Comparison of ENCODE assay signal across 16 mouse cellular contexts in genomic region chr14:77381532-77381931, GRCm38 (mm10).
DNase-seq lines count a peak whose midpoint lies in the region; ATAC-seq and TF ChIP-seq lines count a peak whose summit lies in the region.
"Had no signal": no experiment of that assay in that cellular context is flagged by ENCODE, and none has a peak within 500 bp of the region (broad histone marks: within the 10 kb centered on the region; RNA-seq: fewer than 3 reads in every experiment).

No protein-coding gene starts in this region.

- peaks cover 5% of the 10 kb centered on the region; the same call in 1 of the 2 replicates for H3K4me1 ChIP-seq in hindbrain, embryonic 11.5 days (replicated peaks; ENCODE audit: control insufficient read depth, insufficient read depth, low read length)
- peaks cover 10% of the 10 kb centered on the region; the same call in 1 of the 2 replicates for H3K4me1 ChIP-seq in hindbrain, postnatal 0 days (ENCODE audit: insufficient read depth, low read length)
- peaks cover 25% of the 10 kb centered on the region for H3K4me1 ChIP-seq in hindbrain, embryonic 14.5 days (replicated peaks; ENCODE audit: control insufficient read depth, insufficient read depth, low read length)
- peaks cover 34% of the 10 kb centered on the region for H3K4me1 ChIP-seq in midbrain, embryonic 15.5 days

- 20% methylated on average over 2 of the region's 2 CpGs for WGBS in hindbrain, embryonic 11.5 days
- WGBS in hindbrain, postnatal 0 days = 19% methylated on average over 2 of the region's 2 CpGs
- 10% methylated on average over 2 of the region's 2 CpGs for WGBS in hindbrain, embryonic 14.5 days
- WGBS in midbrain, embryonic 15.5 days = 2% methylated on average over 2 of the region's 2 CpGs

- H3K36me3 ChIP-seq in hindbrain, embryonic 11.5 days (ENCODE audit: control insufficient read depth, insufficient read depth, low read length) = no peaks in the 10 kb centered on the region
- no peaks in the 10 kb centered on the region for H3K36me3 ChIP-seq in hindbrain, postnatal 0 days (ENCODE audit: insufficient read depth, low read length)
- no peaks in the 10 kb centered on the region for H3K36me3 ChIP-seq in hindbrain, embryonic 14.5 days (replicated peaks; ENCODE audit: control insufficient read depth, insufficient read depth)
- no peaks in the 10 kb centered on the region for H3K36me3 ChIP-seq in midbrain, embryonic 15.5 days (replicated peaks)

- no peaks in the 10 kb centered on the region for H3K9me3 ChIP-seq in hindbrain, embryonic 11.5 days (ENCODE audit: control insufficient read depth, low read length)
- H3K9me3 ChIP-seq in hindbrain, postnatal 0 days (ENCODE audit: low read length) = no peaks in the 10 kb centered on the region
- H3K9me3 ChIP-seq in hindbrain, embryonic 14.5 days (ENCODE audit: control insufficient read depth, low read length) = no peaks in the 10 kb centered on the region
- no peaks in the 10 kb centered on the region for H3K9me3 ChIP-seq in midbrain, embryonic 15.5 days

- H3K4me2 ChIP-seq in hindbrain, embryonic 11.5 days (replicated peaks; ENCODE audit: low read depth, low read length) = no peak overlapping the region
- H3K4me2 ChIP-seq in hindbrain, postnatal 0 days (ENCODE audit: low read depth, low read length) = no peak overlapping the region
- no peak overlapping the region for H3K4me2 ChIP-seq in hindbrain, embryonic 14.5 days (replicated peaks)
- H3K4me2 ChIP-seq in midbrain, embryonic 15.5 days = no peak overlapping the region

- DNase-seq in hindbrain, embryonic 11.5 days (ENCODE audit: low spot score) = peak; percentile 20
- no peak for DNase-seq in hindbrain, postnatal 0 days (ENCODE audit: low spot score)
- DNase-seq in embryo, embryonic 11 days = peak; percentile 60
- no peak for DNase-seq in hindbrain, embryonic 14.5 days (ENCODE audit: low spot score)
- DNase-seq in spleen, postnatal 14 days (ENCODE audit: low spot score in 2 of 2) = no peak
- DNase-seq in kidney, adult 8-10 months = no peak
- DNase-seq: cerebellum, adult 2 months; gastrocnemius, postnatal 36 days; kidney, adult 11 months; kidney, postnatal 10 days; liver, postnatal 0 days; lung, postnatal 14 days; right cerebral cortex, postnatal 4 days had no signal

- no peak overlapping the region for H3K9ac ChIP-seq in hindbrain, embryonic 11.5 days (ENCODE audit: low read depth, low read length)
- no peak overlapping the region for H3K9ac ChIP-seq in hindbrain, postnatal 0 days (replicated peaks; ENCODE audit: low read length)
- H3K9ac ChIP-seq in hindbrain, embryonic 14.5 days = no peak overlapping the region
- H3K9ac ChIP-seq in midbrain, embryonic 15.5 days = no peak overlapping the region
- H3K9ac ChIP-seq: liver, postnatal 0 days had no signal

- H3K4me3 ChIP-seq in hindbrain, embryonic 11.5 days (ENCODE audit: low read depth, low read length) = no peak overlapping the region
- no peak overlapping the region for H3K4me3 ChIP-seq in hindbrain, postnatal 0 days (ENCODE audit: low read length)
- no peak overlapping the region for H3K4me3 ChIP-seq in hindbrain, embryonic 14.5 days (replicated peaks; ENCODE audit: low read length)
- H3K4me3 ChIP-seq in midbrain, embryonic 15.5 days = no peak overlapping the region
- H3K4me3 ChIP-seq: layer of hippocampus, adult 2 months had no signal

- peak; percentile 46 for ATAC-seq in hindbrain, embryonic 11.5 days (ENCODE audit: low FRiP score)
- no peak for ATAC-seq in hindbrain, postnatal 0 days
- 0 out of 2 replicates have a peak, but pooled peaks have one; percentile 29 for ATAC-seq in hindbrain, embryonic 14.5 days (ENCODE audit: low FRiP score)
- ATAC-seq in midbrain, embryonic 15.5 days (replicated peaks) = peak; percentile 75; the same call in 1 of the 2 replicates
- ATAC-seq: forebrain, embryonic 14.5 days; liver, postnatal 0 days had no signal

- no peaks in the 10 kb centered on the region for H3K27me3 ChIP-seq in hindbrain, embryonic 11.5 days (ENCODE audit: control insufficient read depth, insufficient read depth, low read length)
- H3K27me3 ChIP-seq in hindbrain, postnatal 0 days (ENCODE audit: insufficient read depth, low read length) = no peaks in the 10 kb centered on the region
- H3K27me3 ChIP-seq in hindbrain, embryonic 14.5 days (ENCODE audit: control insufficient read depth, insufficient read depth, low read length) = no peaks in the 10 kb centered on the region
- no peaks in the 10 kb centered on the region for H3K27me3 ChIP-seq in midbrain, embryonic 15.5 days (replicated peaks)

- no peak for TF ChIP-seq CTCF in hindbrain, postnatal 0 days (IDR thresholded peaks at IDR 0.05; ENCODE audit: low read depth)

- H3K27ac ChIP-seq in hindbrain, embryonic 11.5 days (ENCODE audit: low read depth, low read length) = no peak overlapping the region; the same call in 1 of the 2 replicates
- H3K27ac ChIP-seq in hindbrain, postnatal 0 days = no peak overlapping the region
- no peak overlapping the region for H3K27ac ChIP-seq in hindbrain, embryonic 14.5 days
- no peak overlapping the region for H3K27ac ChIP-seq in midbrain, embryonic 15.5 days
- H3K27ac ChIP-seq: layer of hippocampus, adult 2 months had no signal

Comparison
In these comparisons a context has a peak if more than half of its experiments do, and no peak if none do; other contexts are left out.
1. DNase-seq: peak in hindbrain, embryonic 11.5 days (single experiment) and embryo, embryonic 11 days (single experiment); none in hindbrain, postnatal 0 days (single experiment), hindbrain, embryonic 14.5 days (single experiment), spleen, postnatal 14 days (0 of 2) and kidney, adult 8-10 months (0 of 2).